Mouse (Mus musculus): ENCODE data around the gene Baz1b.

Gene Baz1b

GRCm38 (mm10) chr5:135241474-135241873, 54.4 kb downstream of the Baz1b start:
- no peak for DNase-seq

GRCm38 (mm10) chr5:135242136-135242535, 55.1 kb downstream of the Baz1b start:
- no peak for DNase-seq

- no peak for DNase-seq
Observed at GRCm38 (mm10) chr5:135242608-135243007, 55.5 kb downstream of the Baz1b start.

GRCm38 (mm10) chr5:135243166-135243565, 56.1 kb downstream of the Baz1b start:
- no peak for DNase-seq

- DNase-seq = no peak
Observed at GRCm38 (mm10) chr5:135246531-135246930, 59.5 kb downstream of the Baz1b start.

- DNase-seq = no peak
Observed at GRCm38 (mm10) chr5:135247337-135247736, 60.3 kb downstream of the Baz1b start.

- DNase-seq = no peak
Observed at GRCm38 (mm10) chr5:135248956-135249676, 62.1 kb downstream of the Baz1b start.

- DNase-seq = no peak
Observed at GRCm38 (mm10) chr5:135250186-135251078, 63.4 kb downstream of the Baz1b start.

GRCm38 (mm10) chr5:135251079-135251454, 64.0 kb downstream of the Baz1b start, which contains the start of gene Fzd9:
TSS of gene Fzd9 (minus strand) at chr5:135251230.
- peak; percentile 53 to 79 for DNase-seq

- no peak for DNase-seq
Observed at GRCm38 (mm10) chr5:135253741-135254401, 66.8 kb downstream of the Baz1b start.

GRCm38 (mm10) chr5:135256166-135256565, 69.1 kb downstream of the Baz1b start:
- DNase-seq = no peak

GRCm38 (mm10) chr5:135257559-135257958, 70.5 kb downstream of the Baz1b start:
- DNase-seq = no peak

- DNase-seq = no peak
Observed at GRCm38 (mm10) chr5:135258280-135259150, 71.5 kb downstream of the Baz1b start.

GRCm38 (mm10) chr5:135263866-135264503, 76.9 kb downstream of the Baz1b start:
- DNase-seq = peak; percentile 17 to 19

- DNase-seq = peak in 1 of 2 experiments; percentile 8
Observed at GRCm38 (mm10) chr5:135264548-135264947, 77.5 kb downstream of the Baz1b start.

- no peak for DNase-seq
Observed at GRCm38 (mm10) chr5:135269451-135269850, 82.4 kb downstream of the Baz1b start.

GRCm38 (mm10) chr5:135270361-135270760, 83.3 kb downstream of the Baz1b start:
- DNase-seq = no peak

GRCm38 (mm10) chr5:135271563-135272165, 84.6 kb downstream of the Baz1b start:
- DNase-seq = no peak

- DNase-seq = no peak
Observed at GRCm38 (mm10) chr5:135274663-135275396, 87.8 kb downstream of the Baz1b start.

GRCm38 (mm10) chr5:135276597-135276996, 89.5 kb downstream of the Baz1b start:
- no peak for DNase-seq

- DNase-seq = no peak
Observed at GRCm38 (mm10) chr5:135280226-135280625, 93.2 kb downstream of the Baz1b start.

All from kidney, adult 8-10 months (tissue).